Mouse (Mus musculus) left cerebral cortex, postnatal 10 days (tissue): Measurements from ENCODE around the gene Gorab. TPM values are rescaled to one million over a fixed set of nuclear protein-coding genes. Genes with fewer than 3 reads are reported as not detected.
A peak's percentile ranks its signal among the peaks of the same experiment; 100 is the strongest.

ENCODE experiments used
- DNase-seq, 2 experiments: peaks; one replicate each; pipeline ENCODE4 v3.0.0; 2021 to 2022; ENCODE audit warnings: low spot score in 2 of 2, mixed read lengths in 1 of 2; ENCODE audit errors: extremely low spot score in 1 of 2
- intact Hi-C: fragments of 180-260 bp; cut with DNase I; formaldehyde crosslinking; loops from one replicate; pipeline ENCODE4 v1.15.1; 2025
- total RNA-seq, 2 experiments: library from RNA; stranded (reverse); gene quantifications; 2 replicates each; pipeline ENCODE4 v1.2.3; 2021

Gorab gene
- total RNA-seq, 2 experiments from 2014 or later = 10.8 to 10.9 TPM

DNA sequence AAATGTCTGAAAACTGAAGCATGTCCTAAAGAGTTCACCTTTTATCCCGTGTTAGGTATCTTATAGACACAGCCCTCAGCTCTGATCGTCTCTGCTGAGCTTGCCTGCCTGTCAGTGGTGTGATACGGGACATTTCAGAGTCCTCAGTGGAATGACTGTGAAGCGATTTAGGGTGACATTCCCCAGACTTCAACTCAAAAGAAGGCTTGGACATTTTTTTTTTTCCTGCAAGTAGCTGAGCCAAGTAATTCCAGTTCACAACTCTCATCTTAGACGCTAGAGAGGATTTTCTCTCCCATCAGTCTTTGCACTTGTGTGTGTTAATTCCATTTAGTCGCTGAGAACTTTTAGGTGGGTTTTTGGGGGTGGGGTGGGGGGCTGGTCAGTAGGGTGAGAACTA, 42.7 kb downstream of the Gorab start:
- intact Hi-C loops = loop anchor here (5.0 kb wide), 1 partner anchor 48 kb away; the partner anchor contains the start of gene Prrx1
- DNase-seq = no peak

DNA sequence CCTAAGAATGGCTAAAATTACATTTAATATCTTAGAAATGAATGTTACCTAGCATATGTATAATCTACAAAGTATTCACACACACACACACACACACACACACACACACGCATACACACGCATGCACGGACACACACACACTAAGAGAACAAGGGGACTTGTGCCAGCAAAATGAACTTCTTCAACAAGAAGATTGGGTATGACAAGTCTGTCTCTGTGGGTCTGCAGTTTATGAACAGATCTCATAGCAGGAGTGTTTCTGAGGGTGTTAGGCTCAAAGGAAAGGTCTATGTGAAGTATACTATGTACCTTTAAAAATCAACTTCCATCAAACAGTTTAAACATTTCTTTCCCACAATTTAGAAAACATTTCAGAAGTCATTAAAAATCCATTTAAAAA, 43.9 kb downstream of the Gorab start:
- intact Hi-C loops = no loop called here
- DNase-seq = no peak

DNA sequence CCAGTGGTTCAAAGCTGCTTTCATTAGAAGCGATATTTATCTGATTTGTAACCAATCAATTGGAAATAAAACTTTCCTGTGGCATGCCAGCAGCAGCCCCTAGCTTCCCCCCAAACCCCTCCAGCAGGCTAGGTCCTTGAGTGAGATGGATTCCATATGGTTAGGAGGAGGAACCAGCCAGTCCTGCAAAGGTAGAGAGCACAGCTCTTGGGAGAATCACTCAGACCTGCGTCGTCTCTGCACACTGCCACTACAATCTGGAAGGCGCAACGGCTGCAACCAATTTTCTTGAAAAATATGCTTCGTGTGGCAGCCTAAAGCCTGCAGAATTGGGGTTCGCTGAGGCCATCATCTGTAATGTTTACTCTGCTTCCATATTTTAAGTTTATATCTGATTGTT, 45.3 kb downstream of the Gorab start:
- no peak for DNase-seq
- intact Hi-C loops = no loop called here

- no peak for DNase-seq
These were observed 45.7 kb downstream of the Gorab start for GRCm38 (mm10) chr1:163357733-163358132.

GRCm38 (mm10) chr1:163356167-163356566, 47.3 kb downstream of the Gorab start:
- intact Hi-C loops = no loop called here
- no peak for DNase-seq

More at GRCm38 (mm10) chr1:163357733-163358132, 45.7 kb downstream of the Gorab start:
- intact Hi-C loops = no loop called here

GRCm38 (mm10) chr1:163355626-163356156, 47.8 kb downstream of the Gorab start:
- intact Hi-C loops = no loop called here
- no peak for DNase-seq

DNA sequence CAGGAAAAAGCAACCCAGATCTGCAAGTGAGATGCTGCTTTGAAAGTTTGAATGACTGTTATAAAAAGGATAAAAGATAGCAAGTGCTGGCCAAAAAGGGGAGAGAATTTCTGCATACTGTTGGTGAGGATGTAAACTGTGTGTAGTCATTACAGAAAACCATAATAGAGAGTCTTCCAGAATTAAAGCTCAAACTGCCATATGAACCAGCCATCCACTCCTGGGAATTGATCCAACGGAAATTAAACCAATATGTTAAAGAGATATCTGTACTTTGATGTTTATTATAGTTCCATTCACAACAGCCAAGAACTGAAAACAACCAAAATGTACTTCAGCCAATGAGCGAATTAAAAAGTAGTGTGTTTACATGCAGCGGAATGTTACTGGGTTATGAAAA, 52.5 kb downstream of the Gorab start:
- intact Hi-C loops = no loop called here
- DNase-seq = no peak

GRCm38 (mm10) chr1:163345541-163345940, 57.9 kb downstream of the Gorab start:
- DNase-seq = no peak
- intact Hi-C loops = no loop called here

DNA sequence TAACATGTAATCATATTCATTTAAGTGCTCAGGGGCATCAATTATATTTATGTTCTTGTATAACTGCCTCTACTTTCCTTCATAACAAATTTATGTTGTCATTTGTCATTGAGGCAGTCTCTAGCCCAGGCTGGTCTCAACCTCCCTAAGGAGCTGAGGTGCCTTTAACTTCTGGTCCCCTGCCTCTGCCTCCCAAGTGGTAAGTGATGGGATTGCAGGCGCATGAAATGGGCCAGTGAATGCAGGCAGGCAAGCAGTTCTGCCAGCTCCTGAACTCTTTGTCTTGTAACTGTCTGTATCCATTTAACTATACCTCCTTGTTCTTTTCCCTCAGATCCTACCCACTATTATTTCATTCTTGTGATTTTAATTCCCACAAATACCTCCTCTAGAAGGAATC, 58.5 kb downstream of the Gorab start:
- intact Hi-C loops = no loop called here
- no peak for DNase-seq

GRCm38 (mm10) chr1:163339219-163339561, 64.3 kb downstream of the Gorab start:
- DNase-seq = no peak
- intact Hi-C loops = no loop called here

GRCm38 (mm10) chr1:163338525-163339218, 64.8 kb downstream of the Gorab start:
- DNase-seq = peak; percentile 36 to 38
- intact Hi-C loops = no loop called here

DNA sequence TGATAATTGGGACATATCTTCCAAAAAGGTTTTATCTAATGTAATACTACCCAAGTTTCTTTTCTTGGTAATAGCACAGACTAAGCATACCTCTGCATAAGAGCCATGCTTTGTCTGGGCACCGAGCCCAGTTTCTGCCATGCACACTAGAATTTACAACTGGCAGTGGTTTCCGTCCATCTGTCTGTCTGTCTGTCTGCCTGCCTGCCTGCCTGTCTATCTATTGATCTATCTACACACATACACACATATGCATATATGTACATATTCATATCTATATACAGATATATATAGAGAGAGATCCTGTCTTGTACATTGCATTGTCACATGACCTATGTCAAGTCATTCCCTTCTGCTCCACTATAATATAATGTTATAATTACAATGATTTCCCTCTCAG, 65.6 kb downstream of the Gorab start:
- DNase-seq = no peak
- intact Hi-C loops = no loop called here

Other genes with a start within 250 kb of the Gorab start
- gene Prrx1, start 90.0 kb downstream of the Gorab start, total RNA-seq = 1 to 10 TPM; 6.3 to 7.0 TPM